Mouse (Mus musculus): ENCODE results near the gene Gpr162. TPM values are rescaled to one million over a fixed set of nuclear protein-coding genes. Genes with fewer than 3 reads are reported as not detected.
"Not testable (repeated sequence)": the region's sequence is repeated elsewhere in the genome, so short reads cannot be mapped to it uniquely, and the experiment has no call there.

The Gpr162 gene
- total RNA-seq, 4 experiments from 2014 or later = 0.31 to 1.6 (median 0.74) TPM

GRCm38 (mm10) chr6:124840241-124841167 is 23.3 kb downstream of the Gpr162 start, which contains the start of gene Gnb3:
Gene Gnb3 (minus strand): TSS chr6:124840275.
- no peak for DNase-seq (ENCODE audit: low spot score)

GRCm38 (mm10) chr6:124839805-124840204 is 24.0 kb downstream of the Gpr162 start:
- no peak for DNase-seq (ENCODE audit: low spot score)

GRCm38 (mm10) chr6:124836411-124836810 is 27.4 kb downstream of the Gpr162 start:
- DNase-seq (ENCODE audit: low spot score) = no peak

- no peak for DNase-seq (ENCODE audit: low spot score)
These were observed 28.3 kb downstream of the Gpr162 start for GRCm38 (mm10) chr6:124835531-124835930.

DNA sequence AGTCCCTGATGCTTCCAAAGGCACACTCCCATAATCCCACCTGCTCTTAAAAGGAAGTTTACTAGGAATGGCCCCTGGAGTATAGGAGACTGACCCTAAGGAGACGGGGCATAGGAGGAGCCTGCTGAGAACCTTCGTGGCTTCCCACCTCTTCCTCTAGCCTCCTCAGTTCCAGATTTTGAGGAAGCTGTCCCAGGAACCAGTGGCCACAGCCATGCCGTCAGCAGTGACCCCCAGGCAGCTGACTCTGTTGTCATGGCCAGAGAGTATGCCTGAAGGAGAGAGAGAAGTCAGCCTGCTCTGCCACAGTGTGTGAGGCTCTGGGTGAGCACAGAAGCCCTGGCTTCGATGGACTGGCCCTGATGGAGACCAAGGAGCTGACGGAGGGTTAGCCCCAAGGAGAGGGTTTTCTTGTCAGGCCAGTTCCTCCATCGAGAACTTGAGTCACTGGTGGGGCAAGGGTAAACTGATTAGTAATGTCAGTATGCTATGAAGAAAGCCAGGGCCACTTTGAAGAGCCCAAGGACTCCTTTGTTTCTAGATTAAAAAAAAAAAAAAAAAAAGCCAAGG is 29.2 kb downstream of the Gpr162 start:
- no peak for DNase-seq (ENCODE audit: low spot score)

DNA sequence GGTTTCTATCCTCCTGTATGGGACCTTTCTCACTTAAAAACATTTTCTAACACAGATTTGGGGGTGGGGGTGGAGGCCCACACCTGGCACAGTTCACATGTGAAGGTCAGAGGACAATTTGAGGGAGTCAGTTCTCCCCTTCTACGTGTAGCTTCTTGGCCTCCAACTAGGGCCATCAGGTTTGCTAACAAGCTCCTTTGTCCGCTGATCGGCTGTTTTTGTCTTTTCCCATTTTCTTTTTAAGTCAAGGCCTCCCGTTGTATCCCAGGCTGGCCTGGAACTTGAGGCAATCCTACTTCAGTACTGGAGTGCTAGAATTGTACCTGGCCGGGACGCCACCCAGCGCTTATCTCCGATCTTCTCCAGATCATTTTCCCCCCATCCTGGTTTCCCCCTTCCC is 32.1 kb downstream of the Gpr162 start:
- no peak for DNase-seq (ENCODE audit: low spot score)

GRCm38 (mm10) chr6:124831199-124831598 is 32.6 kb downstream of the Gpr162 start:
- DNase-seq (ENCODE audit: low spot score) = not testable (repeated sequence)

DNA sequence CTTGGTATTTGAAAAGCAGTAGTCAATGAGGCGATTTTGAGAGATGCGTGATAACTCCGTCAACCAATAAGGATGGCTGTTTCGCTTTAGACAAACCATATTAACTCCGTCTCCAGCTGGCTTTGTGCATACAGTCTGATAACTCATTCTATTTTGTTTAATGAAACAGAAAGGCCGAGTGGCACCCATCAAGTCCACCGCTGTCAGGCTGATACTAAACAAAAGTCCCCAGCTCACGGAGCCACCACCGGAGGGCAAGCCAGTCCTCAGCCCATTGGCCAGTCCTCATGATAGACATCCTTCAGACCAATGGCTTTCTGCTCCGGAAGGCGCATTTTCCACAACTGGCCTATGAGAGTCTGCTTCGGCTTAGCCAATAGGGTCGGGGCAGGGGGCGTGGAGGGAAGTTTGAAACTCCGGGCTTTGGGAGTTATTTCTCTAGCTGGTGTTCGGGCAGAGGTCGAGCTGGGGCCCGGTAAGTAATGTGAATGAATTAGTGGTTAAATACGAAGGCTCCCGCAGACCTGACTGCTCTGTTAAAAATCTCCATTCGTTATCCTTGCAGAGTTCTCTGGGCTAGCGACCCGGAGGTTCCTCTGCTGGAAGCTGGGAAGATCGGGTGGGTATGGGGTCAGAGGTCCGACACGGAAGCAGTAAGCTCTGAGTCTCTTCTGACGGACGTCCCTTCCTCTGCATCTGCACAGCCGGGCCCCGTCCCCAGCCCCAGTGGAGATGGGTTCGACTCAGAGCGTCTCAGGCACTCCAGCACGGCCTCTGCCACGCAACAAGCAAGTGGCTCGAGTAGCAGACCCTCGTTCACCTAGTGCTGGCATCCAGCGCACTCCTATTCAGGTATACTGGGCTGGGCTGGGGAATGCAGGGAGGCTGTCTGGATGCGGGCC is 33.7 kb downstream of the Gpr162 start:
- peak; percentile 98 for DNase-seq (ENCODE audit: low spot score)

DNA sequence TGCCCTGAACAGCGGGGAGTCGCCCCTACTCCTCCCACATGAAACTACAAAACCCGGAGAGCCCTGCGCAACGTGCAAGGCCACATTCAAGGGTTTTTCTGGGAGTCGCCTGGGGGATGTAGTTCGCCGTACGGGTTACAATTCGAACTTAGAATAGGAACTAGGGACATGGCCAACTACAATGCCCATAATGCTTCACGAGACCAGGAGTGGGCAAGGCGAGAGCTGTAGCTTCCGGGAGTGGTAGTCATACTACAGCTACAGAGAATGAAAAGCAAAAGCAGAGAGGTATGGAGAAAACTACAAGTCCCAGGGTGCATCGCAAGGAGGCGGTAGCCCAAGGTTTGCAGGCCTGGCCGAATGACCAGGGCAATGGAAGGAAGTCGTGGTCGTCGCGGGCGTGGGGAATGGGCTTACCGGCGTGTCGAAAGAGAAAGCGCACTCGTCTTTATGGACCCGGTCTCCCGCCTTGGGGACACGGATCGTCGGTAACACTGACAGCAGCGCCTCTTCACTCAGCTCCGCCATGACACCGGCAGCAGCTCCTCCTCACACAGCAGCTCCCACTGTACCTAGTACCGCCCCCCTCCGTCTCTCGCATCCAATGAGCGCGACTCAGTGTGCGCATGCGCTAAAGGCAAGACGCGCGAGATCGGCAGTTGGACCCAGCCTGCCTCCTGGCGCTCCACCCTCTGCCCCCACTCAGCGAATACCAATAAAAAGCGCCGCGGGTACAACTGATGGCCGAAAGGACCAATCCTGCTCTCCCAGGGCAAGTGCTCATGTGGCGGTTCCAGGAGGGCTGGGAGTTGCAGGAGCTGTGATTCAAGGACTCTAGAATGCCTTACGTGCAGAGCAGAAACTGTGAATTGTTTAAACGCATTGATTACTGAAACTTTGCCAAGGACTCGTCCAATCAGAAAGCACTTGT is 34.6 kb downstream of the Gpr162 start, which contains the start of the genes Usp5 and Cdca3:
Usp5 (minus strand) TSS at position 617 of the 931 bp plus-strand sequence.
Cdca3 (plus strand) TSS at position 680 of the 931 bp plus-strand sequence.
- peak; percentile 99 for DNase-seq (ENCODE audit: low spot score)

- no peak for DNase-seq (ENCODE audit: low spot score)
These were observed 35.6 kb downstream of the Gpr162 start for GRCm38 (mm10) chr6:124828101-124828592.

DNA sequence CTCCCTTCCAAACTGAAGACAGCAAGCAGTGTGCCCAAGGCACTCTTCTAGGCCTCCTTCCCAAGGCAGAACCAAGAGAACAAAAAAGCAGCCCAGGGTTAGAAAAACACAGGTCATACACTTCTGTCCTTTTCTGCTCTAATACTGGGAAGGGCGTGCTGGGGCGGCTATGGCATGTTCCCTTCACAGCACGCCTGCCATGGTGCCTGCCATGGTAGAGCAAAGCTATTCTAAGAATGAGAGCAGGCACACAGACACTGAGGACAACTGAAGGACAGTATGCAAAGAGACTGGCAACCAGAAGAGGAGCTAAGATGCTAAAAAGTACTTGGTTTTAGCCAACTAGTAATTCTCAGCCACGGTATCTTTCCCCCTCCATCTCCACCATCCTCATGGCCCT is 41.7 kb downstream of the Gpr162 start:
- DNase-seq (ENCODE audit: low spot score) = no peak

- no peak for DNase-seq (ENCODE audit: low spot score)
These were observed 42.9 kb downstream of the Gpr162 start for GRCm38 (mm10) chr6:124820891-124821290.

- no peak for DNase-seq (ENCODE audit: low spot score)
These were observed 45.8 kb downstream of the Gpr162 start for GRCm38 (mm10) chr6:124817971-124818370.

DNA sequence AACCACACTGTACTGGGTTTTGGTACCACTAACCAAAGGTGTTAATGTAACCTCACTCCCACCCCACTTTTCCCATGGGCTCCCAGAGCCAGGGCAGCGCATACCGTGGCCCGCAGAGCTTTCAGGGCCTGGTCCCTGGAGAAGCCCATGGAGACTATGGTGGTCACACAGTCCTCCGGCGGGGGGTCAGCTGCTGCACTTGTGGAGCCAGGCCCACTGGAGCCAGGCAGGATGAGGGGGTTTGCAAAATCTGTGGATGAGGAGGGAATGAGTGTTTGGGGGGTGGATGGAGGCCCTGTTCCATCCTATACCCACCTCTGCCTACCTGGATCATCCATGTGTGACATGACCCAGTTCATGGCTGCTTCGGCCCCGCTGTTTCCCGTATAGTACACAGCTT is 46.2 kb downstream of the Gpr162 start:
- no peak for DNase-seq (ENCODE audit: low spot score)

DNA sequence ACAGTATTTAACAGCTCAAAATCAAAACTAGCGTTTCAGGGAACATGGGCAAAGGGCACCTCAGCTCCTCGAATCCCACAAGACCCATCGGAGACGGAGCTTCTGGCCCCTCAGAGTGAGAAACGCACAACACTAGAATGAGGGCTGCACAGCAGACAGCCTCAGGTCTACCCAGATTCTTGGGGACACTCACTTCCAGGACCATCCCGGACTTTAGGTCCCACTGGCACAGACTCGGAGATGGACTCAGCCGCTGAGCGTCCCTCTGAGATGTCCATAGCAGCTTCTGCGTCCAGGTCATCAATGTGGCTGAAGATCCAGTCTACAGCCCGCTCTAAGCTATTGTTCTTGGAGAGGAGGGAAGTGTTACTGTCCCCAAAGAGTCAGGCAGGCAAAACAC is 46.7 kb downstream of the Gpr162 start:
- no peak for DNase-seq (ENCODE audit: low spot score)

DNA sequence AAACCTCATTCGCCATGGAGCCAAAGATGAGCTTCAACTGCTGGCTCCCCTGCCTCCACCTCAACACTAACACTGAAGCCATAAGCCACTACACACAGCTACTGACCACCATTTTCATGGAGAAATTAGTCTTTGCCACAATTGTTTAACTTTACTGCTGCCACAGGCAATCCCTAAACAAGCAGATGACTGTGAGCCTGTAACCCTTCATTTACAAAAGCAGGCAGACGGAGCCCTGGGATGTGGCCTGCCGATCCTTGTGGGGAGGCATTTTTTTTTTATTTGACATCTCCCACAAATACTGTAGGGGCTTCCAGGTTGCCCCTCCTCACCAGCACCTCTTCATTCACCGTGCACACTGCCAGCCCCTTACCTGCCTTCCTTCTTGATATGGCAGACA is 47.2 kb downstream of the Gpr162 start:
- DNase-seq (ENCODE audit: low spot score) = no peak

DNA sequence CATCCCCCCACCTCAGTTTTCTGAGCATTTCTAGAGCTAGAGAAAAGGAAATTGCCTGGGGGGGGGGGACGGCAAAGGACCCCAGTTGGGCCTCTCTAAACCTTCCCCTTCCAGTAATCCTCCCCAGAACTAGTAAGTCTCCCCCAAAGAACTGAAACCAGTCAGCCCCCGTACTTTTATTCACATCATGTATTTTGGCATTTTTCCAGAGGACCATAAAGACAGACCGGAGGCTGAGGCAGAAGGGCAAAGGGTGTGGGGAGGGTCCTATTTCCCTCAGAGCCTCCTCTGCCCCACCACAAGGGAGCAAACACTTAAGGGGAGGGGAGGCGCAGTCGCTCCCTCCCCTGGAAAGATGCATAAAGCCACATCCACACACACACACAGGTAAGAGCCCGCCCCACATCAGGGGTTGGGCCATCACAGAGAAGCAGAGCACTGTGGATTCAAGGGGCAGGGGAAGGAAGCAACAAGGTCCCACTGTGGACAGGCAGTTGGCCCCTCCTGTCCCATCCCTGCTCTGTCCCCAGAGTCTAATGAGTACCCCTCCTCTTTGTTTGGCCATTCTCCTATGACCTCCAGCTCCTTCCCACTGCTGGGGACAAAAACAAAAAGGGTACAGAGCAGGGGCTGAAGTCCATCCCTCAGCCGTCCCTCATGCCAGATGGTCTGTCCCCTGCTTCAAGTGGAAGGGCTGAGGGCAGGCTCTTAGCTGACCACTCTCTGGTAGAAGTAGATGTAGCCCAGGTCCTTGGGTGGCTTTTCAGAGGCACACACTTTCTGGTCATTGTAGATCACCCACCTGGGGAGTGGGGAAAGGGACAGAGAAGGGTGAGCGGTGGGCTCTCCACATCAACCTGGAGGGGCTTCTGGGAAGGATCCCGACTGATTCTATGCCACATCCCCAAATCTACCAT is 48.7 kb downstream of the Gpr162 start:
- no peak for DNase-seq (ENCODE audit: low spot score)

- no peak for DNase-seq (ENCODE audit: low spot score)
These were observed 49.3 kb downstream of the Gpr162 start for GRCm38 (mm10) chr6:124814448-124814847.

DNA sequence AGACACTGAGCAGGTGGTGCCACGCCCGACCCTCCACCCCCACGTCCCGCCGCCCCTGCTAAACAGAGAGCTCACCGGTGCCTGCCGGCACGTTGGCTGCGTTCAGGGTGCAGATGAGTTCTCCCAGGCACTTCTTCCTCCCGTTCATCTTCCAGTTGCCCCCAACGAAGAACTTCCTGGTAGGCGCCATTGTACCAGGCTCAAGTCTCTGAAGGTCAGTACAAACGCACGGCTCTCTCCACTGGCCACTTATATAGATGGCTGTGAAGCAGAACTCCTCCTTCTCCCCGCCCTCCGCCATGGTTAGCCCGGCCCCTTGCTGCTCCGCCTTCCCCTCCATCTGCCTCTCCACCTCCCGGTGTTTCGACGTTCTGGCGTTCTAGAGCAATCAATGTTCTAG is 49.9 kb downstream of the Gpr162 start, which contains the start of gene Tpi1:
Tpi1 (minus strand) TSS at position 364 of the 400 bp plus-strand sequence.
- peak; percentile 94 for DNase-seq (ENCODE audit: low spot score)
